Mouse (Mus musculus) natural killer cell, adult 2 months (primary cell): ENCODE results near the gene H2-Aa.

Experiments used
- DNase-seq, 2 experiments: peaks; one replicate each; pipeline ENCODE4 v3.0.0; 2022; ENCODE audit warnings: low spot score in 2 of 2

The H2-Aa gene

DNA sequence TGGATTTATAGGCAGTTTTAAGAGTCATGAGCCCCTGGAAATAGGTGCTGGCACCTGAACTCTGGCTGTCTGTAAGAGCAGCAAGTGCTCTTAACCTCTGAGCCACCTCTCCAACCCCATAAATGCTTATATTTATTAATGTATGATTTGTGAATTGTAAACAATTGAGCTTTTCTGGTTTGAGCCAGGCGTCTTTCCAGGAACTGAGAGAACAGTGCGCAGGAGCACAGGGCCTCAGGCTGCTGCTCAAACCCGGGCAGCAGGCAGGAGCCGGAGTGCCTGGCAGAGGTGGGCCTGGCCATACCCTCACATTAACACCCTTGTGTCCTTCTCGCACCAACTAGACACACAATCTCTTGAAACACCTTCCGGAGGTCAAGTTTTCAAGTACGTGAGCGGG, 12.4 kb upstream of the H2-Aa start:
- no peak for DNase-seq

DNA sequence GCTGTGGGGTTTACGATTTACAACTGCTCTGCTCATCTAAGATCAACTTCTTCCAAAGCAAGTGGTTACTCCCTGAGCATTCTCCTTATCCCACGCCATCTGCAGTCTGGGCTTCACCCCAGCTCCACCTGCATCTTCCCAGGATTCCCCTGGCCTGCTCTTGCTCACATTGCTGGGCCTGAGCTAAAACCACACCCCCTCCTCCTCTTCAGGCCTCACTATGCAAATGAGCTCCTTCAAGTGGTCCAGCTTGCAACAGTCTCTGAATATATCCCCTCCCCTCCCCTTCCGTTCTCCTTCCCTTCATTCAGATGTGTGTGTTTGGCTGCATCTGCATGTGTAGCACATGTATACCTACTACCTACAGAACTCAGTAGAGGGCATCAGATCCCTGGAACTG, 11.7 kb upstream of the H2-Aa start:
- peak in 1 of 2 experiments; percentile 72 for DNase-seq

DNA sequence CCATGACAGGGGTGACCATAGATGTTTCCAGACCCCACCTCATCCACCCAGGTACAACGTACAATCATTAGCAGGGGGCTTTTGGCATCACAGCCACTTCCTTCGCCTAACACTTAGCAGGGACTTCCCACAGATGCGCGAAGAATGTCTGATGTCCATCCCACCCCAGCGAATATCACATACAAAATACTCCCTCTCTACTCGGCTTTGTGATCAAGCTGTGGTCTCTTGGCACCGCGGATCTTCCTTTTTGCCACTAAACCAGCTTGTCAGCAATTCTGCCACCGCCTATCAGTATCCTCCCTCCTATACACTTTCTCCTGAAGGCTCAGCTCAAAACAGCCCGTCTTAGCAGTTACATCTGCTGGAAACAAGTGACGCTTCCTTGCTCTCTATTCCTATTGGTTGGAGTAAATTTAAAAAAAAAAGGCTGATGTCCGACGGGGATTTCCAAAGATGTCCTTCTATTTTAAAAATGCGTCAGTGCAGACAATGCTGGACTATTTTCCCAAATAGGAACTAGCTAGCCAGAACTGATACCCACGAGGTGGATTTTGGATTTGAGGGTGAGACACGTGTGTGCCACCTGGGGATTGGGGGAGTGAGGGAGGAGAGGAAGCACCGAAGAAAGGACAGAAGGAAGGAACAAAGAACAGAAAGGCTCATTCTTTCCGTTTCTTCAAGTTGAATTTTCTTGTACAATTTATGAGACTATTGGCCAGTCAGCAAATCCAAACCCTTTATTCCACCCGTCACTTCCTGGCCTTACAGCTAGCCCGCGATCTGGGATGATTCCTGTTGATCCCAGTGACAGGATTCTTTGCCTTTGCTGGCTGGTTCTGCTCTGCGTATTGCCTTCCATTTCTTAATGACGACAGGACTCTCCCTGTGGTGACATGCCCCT, 8.5 kb upstream of the H2-Aa start:
- DNase-seq = peak; percentile 90 to 92

DNA sequence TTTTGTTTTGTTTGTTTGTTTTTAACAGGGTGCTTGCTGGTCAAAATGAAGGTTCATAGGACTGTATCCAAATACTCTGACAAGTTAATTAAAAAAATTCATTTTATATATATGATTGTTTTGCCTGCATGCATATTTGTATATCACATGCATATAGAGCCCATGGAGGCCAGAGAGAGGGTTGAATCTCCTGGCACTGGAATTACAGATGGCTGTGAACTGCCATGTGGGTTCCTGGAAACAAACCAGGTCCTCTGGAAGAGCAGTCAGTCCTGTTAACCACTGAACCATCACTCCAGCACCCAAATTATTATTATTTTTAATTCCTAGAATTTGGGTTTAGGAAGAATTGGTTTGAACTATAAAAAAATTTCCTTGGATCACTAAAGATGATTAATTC, 7.7 kb upstream of the H2-Aa start:
- DNase-seq = peak in 1 of 2 experiments; percentile 14

DNA sequence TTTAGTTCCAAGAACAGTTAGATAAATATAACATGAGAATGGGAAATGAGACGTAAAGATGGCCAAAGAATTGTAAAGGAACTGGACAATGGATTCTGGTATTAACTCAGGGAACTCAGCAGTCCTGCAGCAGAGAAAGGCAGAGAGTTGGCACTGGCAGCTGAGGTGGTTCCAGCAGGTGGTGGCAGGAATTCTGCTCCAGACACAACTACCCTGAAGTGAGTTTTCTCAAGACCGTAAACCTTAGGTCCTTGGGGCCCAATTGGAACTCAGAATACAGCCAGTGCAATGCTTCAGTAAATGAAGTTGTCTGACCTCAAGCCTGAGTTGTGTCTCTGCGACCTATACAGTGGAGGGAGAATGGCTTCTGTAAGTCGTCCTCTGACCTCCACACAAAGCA, 6.6 kb upstream of the H2-Aa start:
- DNase-seq = no peak

DNA sequence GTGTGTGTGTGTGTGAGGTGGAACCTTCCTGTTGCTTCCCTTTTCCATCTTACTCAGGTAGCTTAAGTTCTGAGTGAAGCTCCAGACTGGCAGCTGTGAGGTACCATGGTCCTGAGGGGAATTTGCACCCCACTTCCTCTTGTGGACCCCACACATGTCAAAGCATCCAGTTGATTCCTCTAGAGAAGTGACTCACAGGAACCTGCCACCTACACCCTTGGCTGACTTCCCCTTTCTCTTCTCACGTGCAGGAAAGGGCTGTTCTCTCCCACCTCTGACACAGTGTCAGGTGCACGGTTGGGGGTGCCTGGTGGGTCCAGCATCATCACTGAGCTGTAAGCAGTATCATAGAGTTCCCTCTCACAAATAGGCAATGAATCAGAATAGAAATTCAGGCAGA, 5.9 kb upstream of the H2-Aa start:
- DNase-seq = peak; percentile 68 to 92

DNA sequence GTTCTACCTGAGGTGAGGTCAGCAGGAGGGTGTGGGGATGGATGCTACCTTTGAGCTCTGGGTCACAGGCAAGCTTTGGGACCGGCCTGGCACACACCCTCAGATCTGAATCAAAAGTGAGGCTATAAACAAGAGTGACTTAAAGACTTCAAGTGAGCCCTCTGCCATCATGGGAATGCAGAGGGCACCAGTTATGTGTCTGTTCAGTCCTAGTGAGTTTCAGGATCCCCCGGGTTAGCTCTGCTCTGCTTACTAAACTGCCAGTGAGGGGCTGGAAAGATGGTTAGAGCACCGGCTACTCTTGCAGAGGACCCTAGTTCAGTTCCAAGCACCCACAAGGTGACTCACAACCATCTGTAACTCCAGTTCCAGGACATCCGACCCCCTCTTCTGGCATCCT, 4.9 kb upstream of the H2-Aa start:
- DNase-seq = no peak

DNA sequence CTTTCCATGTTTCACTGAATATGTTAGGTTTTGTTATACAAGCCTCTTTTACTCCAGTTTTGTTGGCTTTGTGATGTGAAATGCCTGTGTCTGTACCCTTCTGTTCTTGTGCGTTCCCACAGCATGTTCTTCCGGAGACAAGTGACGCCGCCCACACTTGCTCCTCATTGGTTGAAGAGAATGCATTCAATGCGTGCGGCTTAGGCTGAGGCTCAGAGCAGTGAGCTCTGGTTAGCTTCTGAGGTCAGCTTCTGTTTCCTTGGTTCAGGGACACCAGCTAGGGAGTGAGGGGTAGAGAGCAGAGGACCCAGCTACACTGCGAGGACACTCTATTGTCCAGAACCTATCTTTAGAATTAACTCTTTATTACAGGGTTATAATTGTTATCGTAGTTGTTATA, 4.0 kb upstream of the H2-Aa start:
- DNase-seq = peak; percentile 82 to 91

DNA sequence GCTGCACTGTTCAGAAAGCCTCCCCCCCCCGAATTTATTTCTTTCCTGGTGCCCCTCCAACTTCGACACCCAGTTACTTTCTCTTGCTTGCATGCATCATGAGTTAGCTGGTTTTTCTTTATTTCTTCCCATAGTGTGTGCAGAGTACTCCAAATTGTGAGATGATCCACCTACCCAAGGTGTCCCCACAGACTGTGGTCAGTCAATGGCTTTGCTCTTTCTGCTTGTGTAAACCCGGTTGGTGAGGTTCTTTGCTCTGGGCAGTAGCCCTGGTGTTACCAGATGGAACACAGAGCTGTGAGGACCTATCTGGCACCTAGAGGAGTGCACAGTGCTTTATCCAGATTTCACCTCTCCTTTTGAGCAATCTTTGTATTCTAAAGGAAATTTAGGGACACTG, 508 bp upstream of the H2-Aa start:
- no peak for DNase-seq

DNA sequence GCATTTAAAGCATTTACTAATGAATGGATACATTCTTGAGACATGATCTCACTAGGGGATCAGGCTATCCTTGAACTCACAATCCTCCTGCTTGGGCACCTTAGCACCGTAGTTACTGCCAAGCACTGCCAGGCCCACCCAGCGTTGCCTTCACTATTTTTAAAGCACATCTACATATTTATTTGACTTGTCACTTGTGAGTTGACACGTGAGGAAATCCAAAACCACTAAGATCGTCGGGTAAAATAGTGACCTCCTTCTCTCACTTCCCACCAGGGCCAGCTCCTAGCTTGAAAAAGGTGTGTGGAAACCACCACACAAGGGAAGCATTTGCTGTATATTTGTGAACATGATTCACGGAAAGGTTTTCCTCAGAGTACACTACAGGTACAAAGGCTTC, 624 bp downstream of the H2-Aa start:
- DNase-seq = no peak

DNA sequence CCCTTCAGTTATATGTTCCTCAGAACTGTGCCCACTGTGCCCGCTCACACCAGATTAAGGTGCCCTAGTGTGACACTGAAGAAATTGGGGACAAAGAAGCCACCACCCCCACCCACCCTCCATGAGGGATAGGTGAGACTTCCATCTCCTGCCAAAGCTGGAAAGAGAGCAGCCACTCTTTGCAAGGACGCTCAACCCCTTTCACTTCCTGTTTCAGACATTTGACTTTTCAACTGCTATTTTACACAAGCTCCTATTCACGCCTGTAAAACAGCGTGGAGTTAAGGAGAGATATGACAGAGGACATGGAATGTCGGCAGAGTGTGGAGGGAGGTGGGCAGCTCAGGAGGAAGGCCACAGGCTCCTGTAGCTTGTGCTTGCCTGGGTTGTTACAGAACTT, 1.1 kb downstream of the H2-Aa start:
- DNase-seq = no peak

DNA sequence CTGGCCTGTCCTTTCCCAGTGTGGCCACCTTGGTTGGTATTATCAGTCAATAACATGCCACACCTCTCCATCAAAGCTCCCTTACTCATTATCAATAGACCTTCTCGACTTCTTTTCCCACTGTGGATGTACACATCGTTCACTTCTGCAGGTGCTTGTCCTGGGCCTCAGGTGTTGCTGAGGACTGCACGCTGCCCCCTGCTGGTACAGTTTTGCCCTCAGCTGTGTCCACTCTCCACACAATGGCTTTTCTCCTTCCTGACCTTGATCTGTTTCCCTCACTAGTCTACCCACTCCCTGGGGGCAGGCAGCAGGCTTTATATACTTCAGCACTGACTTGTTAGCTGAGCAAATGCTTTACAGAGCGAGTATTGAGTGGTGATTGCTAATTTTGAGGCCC, 1.8 kb downstream of the H2-Aa start:
- DNase-seq = peak in 1 of 2 experiments; percentile 71

DNA sequence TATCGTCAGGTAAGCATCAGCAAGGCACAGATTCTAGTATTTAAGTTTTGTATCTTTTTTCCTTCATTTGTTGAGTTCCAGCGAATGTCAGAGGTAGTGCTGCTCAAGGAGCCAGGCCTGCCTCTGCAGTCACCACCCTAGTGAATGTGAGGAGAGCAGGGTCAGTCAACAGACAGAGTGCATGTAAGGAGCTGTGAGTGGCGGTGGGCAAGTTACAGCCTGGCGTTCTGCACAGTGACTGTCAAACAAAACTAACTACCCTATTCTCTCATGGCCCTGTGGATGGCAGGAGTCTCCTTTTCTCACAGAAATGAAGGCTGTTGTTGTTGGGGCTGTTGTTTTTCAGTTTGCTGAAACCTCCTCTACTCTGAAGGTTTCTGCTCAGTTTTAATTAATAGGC, 2.3 kb downstream of the H2-Aa start:
- DNase-seq = no peak

DNA sequence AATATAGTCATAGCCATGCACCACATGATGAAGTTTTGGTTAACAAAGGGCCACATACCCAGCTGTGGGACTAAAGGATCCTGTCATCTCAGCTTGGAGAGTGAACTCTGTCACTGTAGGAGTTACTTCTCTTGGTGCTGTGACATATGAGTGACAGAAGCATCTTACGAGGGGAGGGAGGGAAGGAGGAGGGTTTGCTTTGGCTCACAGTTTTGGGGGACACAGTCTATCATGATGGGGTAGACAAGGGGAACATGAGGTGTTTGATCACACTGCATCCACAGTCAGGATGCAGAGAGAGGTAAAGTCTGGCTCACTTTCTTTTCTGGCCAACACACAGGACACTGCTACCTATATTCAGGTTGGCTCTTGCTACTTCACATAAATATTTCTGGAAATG, 5.8 kb downstream of the H2-Aa start:
- no peak for DNase-seq

DNA sequence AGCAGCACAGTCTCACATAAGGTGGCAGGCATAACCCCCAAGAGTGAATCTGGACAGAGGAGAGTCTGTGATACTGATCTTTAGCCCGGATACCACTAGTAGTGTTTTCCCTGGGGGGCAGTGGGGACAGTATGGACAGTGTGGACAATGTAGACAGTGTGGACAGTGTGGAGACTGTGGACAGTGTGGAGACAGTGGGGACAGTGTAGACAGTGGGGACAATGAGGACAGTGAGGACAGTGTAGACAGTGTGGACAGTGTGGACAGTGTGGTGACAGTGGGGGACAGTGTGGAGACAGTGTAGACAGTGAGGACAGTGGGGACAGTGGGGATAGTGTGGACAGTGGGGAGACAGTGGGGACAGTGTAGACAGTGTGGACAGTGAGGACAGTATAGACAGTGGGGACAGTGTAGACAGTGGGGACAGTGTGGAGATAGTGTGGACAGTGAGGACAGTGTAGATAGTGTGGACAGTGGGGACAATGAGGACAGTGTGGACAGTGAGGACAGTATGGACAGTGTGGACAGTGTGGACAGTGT, 7.1 kb downstream of the H2-Aa start:
- DNase-seq = no peak

DNA sequence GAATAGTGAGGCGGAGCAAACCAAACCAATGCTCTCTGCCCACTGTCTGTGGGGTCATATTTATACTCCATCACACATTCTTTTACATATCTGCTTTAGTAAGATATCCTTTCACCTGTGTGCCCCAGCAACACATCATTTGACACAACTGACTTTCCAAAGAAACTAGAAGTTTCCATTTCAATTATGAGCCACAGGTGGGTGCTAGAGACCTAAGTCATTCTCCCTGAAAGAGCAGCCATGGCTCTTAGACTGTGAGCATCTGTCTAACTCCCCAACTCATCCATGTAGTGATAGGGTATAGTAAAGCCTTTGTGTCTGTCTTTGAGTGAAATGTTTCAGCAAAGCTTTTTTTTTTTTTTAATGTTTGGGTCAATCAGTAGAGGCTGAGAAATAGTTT, 15.5 kb downstream of the H2-Aa start:
- no peak for DNase-seq

DNA sequence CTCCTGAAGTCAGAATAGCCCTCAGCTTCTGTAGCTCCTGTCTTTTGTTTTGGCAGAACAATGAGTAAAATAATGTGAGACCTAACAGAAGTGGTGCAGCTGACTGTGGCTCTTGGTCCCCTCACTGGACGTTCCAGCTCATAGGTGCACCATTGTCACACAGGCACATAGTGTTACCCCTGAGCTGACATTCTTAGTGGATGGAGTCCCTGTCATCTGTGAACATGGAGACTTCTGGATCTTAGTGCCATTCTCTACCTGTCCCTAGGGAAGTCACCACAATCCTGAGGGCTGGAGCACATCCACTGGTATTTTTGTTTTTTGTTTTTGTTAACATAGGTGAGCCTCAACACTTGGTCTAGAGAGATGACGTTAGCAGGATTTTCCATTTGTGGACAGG, 16.7 kb downstream of the H2-Aa start:
- DNase-seq = no peak

DNA sequence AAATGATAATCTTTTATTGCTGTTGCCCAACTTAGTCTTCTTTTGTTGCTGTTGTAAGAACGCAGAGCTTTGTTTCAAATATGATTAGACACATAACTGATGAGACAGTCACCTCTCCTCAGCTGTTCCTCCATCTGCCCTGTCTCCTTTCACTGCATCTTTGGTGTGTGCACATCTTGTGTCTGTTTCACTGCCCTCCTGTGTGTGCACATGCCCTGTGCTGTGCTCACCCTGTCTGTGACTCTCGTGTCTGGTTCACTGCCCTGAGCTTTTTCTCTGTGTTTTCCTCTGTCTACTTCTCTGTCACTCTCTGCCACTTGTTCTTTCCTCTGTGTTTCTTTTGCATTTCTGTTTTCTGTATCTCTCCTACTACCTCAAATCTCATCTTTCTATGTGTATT, 17.4 kb downstream of the H2-Aa start:
- no peak for DNase-seq

DNA sequence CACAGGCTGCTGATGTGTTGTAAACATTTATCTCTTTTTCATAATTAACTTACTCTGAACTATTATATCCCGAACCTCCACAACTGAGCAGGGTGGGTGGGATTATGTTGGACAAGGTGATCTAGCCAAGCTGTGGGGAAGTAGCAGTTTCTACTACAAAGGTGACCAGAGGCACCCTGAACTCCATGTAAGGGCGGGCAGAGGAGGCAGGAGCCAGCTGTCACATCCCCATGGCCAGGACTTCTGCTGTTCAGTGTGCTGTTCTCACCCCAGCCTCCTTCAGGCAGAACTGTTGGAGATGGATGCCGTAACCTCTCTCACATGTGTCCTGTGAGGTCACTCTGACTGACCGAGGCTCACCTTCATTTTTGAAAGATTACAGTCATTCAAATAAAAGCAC, 17.8 kb downstream of the H2-Aa start:
- no peak for DNase-seq

DNA sequence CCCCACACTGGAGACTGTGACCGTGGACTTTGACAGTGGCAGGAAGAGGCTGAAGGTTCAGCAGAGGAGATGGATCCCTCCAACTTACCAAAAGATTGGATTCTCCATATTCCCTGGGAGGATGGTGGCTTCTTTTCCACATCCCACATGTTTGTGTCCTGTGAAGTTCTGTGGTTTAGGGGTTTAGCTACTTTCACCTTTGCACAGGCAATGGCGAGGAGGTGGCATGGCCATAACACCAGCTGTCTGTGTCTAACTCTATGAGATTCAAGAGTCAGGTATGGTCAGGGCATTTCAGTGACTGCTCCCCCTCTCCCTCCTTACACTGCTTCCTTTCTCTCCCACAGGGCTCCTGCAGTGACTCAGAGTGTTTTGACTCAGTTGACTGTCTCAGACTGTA, 18.9 kb downstream of the H2-Aa start:
- no peak for DNase-seq

DNA sequence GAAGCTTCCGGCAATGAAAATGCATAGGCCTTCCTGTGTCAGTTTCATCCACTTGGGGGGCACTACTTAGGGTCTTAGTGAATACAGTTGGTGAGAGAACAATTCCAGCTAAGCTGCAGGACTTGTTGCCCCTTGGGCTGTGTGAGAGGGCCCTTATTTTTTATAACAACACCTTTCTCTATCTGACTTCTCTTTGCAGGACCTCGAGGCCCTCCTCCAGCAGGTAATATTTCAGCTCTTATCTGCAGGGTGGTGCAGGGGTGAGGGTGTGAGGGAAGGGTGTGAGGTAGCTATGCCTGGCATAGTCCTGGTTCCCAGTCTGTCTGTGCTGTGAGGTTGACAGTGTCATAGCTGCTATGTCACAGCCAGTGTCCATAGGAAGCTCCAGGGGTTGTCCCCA, 19.4 kb downstream of the H2-Aa start:
- no peak for DNase-seq

DNA sequence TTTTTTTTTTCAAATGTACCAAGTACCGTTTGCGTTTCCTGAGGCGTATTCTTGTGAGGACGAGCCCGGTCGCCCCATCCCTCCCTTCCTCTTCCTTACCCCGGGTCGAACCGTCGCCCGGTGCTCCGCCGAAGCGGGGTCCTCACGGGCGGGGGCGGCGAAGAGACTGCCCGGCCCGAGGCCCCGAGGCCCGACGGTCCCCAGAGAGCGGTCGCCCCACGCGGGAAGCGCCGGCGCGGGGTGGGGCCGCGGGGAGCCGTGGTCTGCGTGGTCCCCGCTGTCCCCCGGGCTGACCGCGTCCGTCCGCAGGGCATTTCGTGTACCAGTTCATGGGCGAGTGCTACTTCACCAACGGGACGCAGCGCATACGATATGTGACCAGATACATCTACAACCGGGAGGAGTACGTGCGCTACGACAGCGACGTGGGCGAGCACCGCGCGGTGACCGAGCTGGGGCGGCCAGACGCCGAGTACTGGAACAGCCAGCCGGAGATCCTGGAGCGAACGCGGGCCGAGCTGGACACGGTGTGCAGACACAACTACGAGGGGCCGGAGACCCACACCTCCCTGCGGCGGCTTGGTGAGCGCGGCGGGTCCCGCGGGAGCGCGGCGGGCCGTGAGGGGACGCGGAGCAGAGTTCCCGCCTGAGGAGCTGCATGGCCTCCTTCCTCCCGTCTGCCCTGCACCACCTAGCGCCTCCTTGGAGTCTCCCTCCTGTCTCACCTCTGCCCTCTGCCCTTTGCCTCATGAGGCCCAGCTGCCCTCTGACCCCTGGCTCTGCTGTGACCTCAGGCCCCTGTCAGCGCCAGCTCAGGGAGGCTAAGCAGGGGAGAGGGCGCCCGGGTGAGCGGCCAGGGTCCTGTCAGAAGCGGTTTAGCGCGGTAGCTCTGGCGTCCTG, 22.9 kb downstream of the H2-Aa start:
- no peak for DNase-seq
